Mouse (Mus musculus) liver, embryonic 14.5 days (tissue): ENCODE measurements around the gene Ugt1a7c.

ENCODE experiments used
- CTCF ChIP-seq: IDR thresholded peaks from 2 replicates; pipeline ENCODE4 v1.5.1; 2016; ENCODE audit warnings: antibody characterized with exemption, low read depth, control low read depth
- EP300 ChIP-seq: IDR thresholded peaks from 2 replicates; pipeline ENCODE4 v1.6.1; 2016; ENCODE audit warnings: antibody characterized with exemption, low read depth

DNA sequence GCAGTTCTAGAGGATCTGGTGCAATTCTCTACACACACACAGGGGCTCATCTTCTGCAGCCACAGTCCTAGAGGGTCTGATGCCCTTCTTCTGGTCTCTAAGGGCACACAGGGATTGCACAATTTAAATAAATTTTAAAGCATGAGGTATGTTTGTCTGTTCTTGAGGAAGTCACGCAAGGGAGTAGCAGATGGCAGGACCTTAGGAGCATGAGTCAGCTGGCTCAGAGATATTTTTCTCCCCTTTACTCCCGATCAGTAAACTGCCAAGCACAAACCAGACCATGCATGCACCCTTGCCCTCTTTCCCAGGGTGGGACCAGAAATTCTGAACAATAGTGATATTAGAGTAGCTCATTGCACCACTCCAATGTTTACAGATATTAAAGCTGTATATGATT, 63.6 kb downstream of the Ugt1a7c start:
- TF ChIP-seq CTCF (no peak), EP300 (no peak)
